Mouse (Mus musculus) liver, adult (tissue): ENCODE measurements around the gene Rsbn1l.

Source experiments
- GATA4 ChIP-seq: IDR thresholded peaks from 2 replicates; pipeline ENCODE4 v1.6.1; 2014; ENCODE audit warnings: mild to moderate bottlenecking, low read length; ENCODE audit not compliant: insufficient replicate concordance

Gene Rsbn1l

DNA sequence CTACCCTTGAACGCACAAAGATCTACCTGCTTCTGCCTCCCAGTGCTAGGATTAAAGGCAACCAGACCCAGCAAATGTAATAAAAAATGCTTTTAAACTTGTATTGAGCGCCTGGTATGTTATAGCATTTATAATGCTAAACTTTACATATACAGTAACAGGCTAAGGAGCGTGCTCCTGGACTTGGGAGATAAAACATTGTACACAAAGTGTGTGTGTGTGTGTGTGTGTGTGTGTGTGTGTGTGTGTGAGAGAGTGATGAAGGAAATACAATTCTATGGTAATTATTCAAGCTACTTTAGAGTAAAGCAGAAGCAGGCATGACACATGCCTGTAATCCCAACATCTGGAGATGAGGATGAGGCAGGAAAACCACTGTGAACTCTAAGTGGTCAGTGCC lies at the start of gene Rsbn1l:
Gene Rsbn1l (minus strand): TSS at position 101 of the 400 bp plus-strand sequence.
- no peak for TF ChIP-seq GATA4

GRCm38 (mm10) chr5:21002723-21003122 lies 46.5 kb upstream of the Rsbn1l start:
- TF ChIP-seq GATA4 = no peak

DNA sequence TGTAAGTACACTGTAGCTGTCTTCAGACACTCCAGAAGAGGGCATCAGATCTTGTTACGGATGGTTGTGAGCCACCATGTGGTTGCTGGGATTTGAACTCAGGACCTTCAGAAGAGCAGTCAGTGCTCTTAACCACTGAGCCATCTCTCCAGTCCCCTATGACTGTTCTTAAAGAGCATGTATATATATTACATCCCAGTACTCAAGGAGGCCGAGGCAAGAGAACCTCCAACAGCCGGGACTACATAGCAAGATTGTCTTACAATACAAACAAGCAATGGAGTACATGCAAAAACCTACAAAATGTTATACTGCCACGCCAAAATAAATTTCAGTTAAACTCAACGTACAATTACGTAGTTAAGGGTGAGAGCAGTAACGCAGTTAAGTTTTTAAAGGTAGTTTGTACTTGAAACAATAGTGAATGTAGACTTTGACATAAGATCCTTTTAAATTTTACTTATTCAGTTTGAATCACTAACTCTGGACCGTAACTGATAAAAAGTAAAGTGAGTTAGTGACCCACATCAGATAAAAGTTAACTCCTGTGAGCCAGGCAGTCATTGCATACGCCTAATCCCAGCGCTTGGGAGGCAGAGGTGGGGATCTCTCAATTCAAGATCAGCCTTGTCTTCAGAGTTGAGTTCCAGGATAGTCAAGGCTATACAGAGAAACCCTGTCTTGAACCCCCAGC lies 45.6 kb upstream of the Rsbn1l start:
- TF ChIP-seq GATA4 = no peak

- no peak for TF ChIP-seq GATA4
Observed at GRCm38 (mm10) chr5:20998427-20998826, 42.2 kb upstream of the Rsbn1l start.

- no peak for TF ChIP-seq GATA4
Observed at GRCm38 (mm10) chr5:20997555-20997954, 41.4 kb upstream of the Rsbn1l start.

GRCm38 (mm10) chr5:20990062-20990809 lies 34.0 kb upstream of the Rsbn1l start:
- TF ChIP-seq GATA4 = no peak

GRCm38 (mm10) chr5:20986271-20986670 lies 30.1 kb upstream of the Rsbn1l start:
- no peak for TF ChIP-seq GATA4

DNA sequence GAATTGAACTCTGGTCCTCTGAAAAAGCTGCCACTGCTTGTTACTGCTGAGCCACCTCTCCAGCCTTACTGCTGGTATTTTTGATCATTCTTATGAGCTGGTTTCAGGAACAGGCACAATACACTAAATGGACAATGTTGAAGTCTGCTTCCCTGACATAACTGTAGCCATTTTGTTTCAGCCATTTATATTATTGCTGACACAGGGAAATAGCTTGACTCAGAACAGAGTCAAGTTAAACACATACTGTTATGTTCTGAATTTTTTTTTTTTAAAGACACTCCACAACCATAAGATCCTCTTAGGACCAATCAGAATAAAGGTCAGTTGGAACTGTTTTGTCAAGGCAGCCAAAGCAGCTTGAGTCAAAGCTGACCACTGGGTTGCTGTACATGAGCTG lies 27.3 kb upstream of the Rsbn1l start:
- no peak for TF ChIP-seq GATA4

DNA sequence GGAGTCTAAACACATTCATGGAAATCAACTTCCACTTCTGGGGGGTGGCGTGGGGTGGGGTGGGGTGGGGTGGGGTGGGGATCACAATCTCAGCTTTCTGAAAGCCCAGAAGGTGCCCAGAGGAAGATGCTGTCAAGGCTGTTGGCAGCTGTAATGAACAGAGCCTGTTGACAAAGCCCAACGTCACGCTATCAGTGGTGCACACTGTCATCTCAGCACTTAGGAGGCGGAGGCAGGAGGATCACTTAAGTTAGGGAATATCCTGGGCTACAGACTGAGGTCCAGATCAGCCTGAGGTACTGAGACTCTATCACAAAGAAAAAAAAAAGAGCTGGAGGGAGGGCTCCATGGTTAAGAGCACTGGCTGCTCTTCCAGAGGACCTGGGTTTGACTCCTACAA lies 18.5 kb upstream of the Rsbn1l start:
- TF ChIP-seq GATA4 = no peak

DNA sequence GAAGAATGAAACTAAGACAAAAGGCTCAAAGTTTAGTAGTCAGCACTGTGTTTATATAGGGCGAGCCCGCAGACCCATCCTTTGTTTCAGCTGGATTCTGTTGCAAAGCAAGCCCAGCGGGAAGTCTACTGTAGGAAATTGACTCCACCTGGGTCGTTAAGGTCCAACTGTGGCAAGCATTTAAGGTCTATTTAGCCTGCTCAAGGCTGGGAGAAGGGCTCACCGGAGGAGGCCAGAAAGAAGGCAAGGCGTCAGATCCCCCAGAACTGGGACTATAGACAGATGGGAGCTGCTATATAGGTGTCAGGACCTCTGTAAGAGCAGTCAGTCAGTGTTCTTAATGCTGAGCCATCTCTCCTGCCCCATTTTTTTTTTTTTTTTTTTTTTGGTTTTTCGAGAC lies 17.8 kb upstream of the Rsbn1l start:
- no peak for TF ChIP-seq GATA4

GRCm38 (mm10) chr5:20973069-20973468 lies 16.9 kb upstream of the Rsbn1l start:
- TF ChIP-seq GATA4 = no peak

GRCm38 (mm10) chr5:20968963-20969362 lies 12.8 kb upstream of the Rsbn1l start:
- no peak for TF ChIP-seq GATA4

DNA sequence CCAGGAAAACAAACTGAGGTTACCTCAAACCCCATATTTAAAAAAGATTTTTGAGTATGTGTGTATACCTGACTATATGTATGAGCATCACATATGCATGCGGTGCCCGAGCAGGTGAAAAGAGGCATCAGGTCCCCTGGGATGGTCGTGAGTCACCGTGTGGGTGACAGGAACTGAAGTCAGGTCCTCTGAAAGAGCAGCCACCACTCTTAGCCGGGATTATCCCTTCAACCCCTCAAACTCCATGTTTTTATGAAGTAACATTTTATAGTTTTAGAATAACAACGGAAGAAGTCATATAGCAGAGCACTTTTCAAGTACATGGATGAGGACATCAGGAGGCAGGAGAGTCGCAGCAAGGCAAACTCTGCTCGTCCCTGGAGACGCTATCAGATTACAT lies 12.3 kb upstream of the Rsbn1l start:
- no peak for TF ChIP-seq GATA4

DNA sequence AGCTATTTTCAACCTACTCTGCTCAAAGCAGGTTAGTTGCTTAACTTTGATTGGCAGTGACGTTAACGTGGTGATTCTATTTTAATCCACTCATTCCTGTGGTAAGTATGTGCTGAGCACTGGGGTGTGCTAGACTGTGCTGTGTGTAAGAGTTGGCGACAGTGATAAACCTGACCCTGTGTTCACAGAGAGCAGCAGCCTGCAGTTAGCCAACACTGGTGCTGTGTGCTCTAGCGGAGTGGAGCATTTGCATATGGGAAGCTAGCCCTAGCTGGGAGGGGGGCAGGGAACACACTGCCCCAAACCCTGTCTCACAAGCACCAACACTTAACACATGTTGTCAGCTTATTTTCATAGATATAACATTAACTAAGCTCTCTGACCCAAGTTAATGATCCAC lies 11.7 kb upstream of the Rsbn1l start:
- no peak for TF ChIP-seq GATA4

GRCm38 (mm10) chr5:20964446-20964845 lies 8.2 kb upstream of the Rsbn1l start:
- TF ChIP-seq GATA4 = no peak

DNA sequence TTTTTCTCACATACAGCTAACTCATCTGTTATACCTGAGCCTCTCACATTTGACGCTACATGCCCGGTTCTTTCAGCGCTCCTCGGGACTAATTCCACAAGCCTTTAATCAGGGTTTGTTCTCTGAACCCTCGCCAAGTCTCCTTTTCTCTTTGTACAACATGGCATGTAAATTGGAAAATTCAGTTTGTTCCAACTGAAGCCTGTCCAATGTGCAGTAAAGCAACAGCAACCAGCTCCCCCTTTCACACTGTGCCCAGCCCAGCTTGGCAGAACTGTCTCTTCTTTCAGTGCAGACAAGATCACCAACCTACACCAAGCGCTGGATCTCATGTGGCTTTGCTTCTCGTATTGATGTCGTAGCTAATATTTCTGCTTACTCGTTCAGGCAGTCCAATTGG lies 7.1 kb upstream of the Rsbn1l start:
- no peak for TF ChIP-seq GATA4

DNA sequence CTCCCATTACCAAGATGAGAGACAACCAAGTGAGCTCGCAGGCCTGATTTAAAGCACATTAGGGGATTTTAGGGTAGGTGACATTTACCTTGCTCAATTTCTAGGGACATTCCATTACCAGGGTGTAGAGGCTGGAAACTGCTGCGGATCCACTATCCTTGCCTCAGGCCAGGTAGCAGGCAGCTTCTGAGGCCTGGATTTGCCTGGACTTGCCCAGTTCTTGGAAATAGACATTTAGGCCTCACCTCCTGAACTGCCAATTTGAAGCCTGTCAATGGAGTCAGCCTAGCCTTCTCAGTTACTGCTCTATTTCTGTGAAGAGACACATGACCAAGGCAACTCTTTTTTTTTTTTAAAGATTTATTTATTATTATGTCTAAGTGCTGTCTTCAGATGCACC lies 4.7 kb upstream of the Rsbn1l start:
- TF ChIP-seq GATA4 = no peak
